Mouse (Mus musculus): ENCODE data around the gene Epb41l2. TPM values are rescaled to one million over a fixed set of nuclear protein-coding genes. Genes with fewer than 3 reads are reported as not detected.

Gene Epb41l2
- 27.0 TPM for polyA plus RNA-seq (2014; fragmentation: Illumina TruSeq; extraction: RNeasy Lipid Tissue Mini Kit (QIAGEN cat#74804); ENCODE audit: low read depth, low replicate concordance)

DNA sequence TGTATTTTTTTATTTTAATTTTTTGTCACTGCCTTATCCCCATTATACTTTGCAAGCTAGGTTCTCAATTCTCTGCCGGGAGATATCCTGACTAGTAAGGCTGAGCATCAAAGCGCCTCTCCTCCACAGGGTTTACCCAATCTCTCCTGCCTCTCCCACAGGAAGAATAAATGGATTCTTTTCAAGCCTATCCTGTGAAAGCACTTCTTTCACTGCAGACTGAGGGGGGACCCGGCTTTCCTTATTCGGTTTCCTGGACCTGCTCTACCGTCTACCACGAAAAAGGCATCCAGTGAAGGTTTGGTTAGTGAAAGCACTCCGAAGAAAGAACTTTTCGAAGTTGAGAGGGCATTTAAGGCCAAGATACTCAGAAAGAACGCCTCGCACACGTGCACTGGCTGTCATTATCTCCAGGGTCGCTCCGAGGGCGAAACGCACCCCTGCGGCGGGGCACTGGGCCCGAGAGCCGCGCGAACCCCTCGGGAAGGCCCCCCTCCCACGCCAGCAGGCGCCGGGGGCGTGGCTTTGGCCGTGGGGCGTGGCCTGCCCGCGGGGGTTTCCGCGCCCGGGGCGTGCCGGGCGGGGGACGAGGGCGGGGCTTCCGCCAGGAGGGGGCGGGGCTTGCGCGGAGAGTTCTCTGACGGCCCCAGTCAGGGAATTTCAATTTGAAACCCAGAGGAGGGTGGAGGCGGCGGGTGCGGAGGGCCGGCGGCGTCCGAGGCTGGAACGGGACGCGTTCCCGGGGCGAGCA is at the start of gene Epb41l2:
TSS of gene Epb41l2 (plus strand) at position 591 of the 751 bp plus-strand sequence.

GRCm38 (mm10) chr10:25535891-25536331 is 176.3 kb downstream of the Epb41l2 start, which contains the start of gene Smlr1:
Gene Smlr1, minus strand, starts transcription at chr10:25536267.

Other genes starting within 250 kb of the Epb41l2 start
- 106 TPM for gene Akap7, start 51.9 kb upstream of the Epb41l2 start, polyA plus RNA-seq (2014; fragmentation: Illumina TruSeq; extraction: RNeasy Lipid Tissue Mini Kit (QIAGEN cat#74804); ENCODE audit: low read depth, low replicate concordance)
- gene Smlr1, start 176.5 kb downstream of the Epb41l2 start, polyA plus RNA-seq (2014; fragmentation: Illumina TruSeq; extraction: RNeasy Lipid Tissue Mini Kit (QIAGEN cat#74804); ENCODE audit: low read depth, low replicate concordance): 3.4 TPM